Mouse (Mus musculus) cerebellum, postnatal 4 days (tissue): ENCODE results near the gene Gprc5b.

Experiments
- DNase-seq, 2 experiments: peaks; one replicate each; pipeline ENCODE4 v3.0.0; 2022; ENCODE audit warnings: low spot score in 2 of 2, mixed read lengths in 1 of 2

Gene Gprc5b

GRCm38 (mm10) chr7:118990282-118990681 is 4.7 kb downstream of the Gprc5b start:
- DNase-seq: no peak

GRCm38 (mm10) chr7:118989275-118989856 is 5.6 kb downstream of the Gprc5b start:
- no peak for DNase-seq

DNA sequence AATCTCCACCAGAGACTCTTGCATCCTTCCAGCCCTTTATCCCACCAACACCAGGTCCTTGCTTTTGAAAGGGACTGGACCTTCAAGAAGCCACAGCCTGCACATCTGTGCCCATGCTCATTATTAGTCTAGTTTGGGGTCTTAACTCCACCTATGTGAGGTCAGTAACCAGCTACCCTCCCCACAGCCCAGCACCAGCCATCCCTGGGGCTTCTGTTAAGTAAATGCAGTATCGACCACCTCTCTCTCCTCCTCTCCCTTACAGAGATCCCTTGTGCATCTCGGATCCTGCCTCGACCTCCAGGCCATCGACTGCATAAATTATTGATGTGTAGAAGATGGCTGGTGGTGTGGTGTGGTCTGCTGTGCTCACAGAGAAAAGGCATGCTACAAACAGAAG is 8.6 kb downstream of the Gprc5b start:
- no peak for DNase-seq

DNA sequence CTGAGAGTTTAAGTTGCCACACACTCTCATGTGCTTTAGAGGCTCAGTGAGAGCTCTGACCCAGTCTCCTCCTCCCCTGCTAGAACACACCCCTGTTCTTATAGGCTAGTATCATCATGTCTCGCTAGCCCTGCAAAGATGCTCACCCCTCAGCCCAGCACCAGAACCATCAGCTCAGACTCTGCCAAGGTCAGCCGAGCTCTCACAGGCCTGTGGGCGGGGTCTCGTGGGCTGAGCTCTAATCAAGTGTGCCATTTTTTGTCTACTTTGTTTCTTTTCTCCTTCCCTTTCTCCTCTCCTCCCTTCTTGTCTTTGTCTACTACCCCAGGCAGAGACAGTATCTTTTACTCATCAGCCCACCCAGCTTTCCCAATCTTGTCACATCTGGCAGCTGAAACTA is 9.2 kb downstream of the Gprc5b start:
- DNase-seq: no peak

GRCm38 (mm10) chr7:118983961-118984360 is 11.1 kb downstream of the Gprc5b start:
- peak; percentile 57 to 91 for DNase-seq

- DNase-seq: no peak
Observed at GRCm38 (mm10) chr7:118982586-118982985, 12.4 kb downstream of the Gprc5b start.

DNA sequence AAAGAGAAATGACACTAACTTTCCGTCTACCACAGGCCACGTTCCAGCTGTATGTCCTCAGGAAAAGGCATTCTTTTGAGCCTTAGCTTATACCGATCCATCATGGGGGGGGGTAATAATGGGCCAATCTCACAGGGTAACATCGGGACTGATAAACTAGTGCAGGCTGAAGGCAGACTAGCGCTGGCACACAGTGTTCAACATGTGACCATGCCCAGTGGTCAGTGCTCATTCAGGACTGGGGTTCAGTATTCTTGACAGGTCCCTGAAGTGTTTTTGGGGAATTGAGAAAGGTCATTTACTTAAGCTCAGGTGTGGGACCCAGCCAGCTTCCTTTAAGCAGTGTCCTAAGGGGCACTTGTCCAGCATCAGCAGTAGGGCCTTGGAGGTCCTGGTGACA is 13.2 kb downstream of the Gprc5b start:
- no peak for DNase-seq

GRCm38 (mm10) chr7:118981346-118981745 is 13.7 kb downstream of the Gprc5b start:
- DNase-seq: no peak

DNA sequence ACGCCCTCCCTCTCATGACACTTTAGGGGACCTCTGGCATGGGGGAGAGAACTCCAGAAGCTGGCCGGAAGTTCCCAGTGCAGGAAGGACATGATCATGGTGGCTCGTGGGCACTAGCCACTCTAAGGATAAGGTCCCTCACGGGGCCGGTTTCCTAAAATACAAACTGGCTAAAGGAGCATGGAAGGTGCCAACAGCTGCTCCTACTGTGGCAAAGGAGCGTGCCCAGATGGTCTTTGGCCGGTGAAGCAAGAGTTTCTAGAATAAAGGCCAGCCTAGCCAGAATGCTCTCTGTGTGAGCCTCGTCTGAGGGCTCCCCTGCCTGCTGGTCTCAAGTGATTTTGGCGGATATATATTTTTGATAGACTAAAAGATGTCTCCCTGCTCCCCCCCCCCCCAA is 15.3 kb downstream of the Gprc5b start:
- no peak for DNase-seq

- no peak for DNase-seq
Observed at GRCm38 (mm10) chr7:118979121-118979520, 15.9 kb downstream of the Gprc5b start.

DNA sequence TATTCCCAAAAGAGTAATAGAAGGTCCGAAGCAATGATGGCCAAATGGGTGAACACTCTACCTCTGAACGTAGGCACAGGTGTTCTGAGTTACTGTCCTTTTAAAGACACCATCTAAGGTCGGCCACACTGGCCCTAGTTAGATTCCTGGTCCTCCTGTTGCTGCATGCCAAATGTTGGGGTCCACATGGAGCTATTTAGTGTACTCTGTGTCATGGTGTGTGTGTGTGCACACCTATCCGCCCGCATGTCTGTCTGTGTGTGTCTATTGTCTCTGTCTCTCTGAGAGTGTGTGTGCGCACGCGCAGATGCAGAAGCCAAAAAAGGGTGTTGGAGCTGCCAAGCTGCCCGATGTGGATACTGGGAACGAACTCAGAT is 17.9 kb downstream of the Gprc5b start:
- no peak for DNase-seq

GRCm38 (mm10) chr7:118976414-118977166 is 18.4 kb downstream of the Gprc5b start:
- peak in 1 of 2 experiments; percentile 53 for DNase-seq

DNA sequence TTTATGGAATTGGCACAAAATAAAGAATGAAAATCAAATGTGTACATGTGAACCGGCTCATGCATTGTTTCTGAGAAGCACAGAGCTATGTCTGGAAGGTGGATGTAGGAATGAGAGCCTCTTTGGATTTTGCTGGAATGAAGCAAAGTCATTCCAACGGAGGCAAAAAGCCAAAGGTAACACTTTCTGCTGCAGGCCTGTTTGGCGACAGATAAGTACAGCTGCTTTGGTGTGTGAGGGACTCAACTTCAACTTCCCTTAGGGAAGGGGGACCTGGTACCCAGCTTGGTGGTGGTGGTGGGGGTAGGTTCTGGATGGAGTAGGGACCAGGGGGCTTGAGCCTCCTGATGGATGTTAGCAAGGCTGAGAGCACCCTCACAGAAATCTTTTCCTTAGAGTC is 19.2 kb downstream of the Gprc5b start:
- DNase-seq: no peak

GRCm38 (mm10) chr7:118973377-118973776 is 21.6 kb downstream of the Gprc5b start:
- DNase-seq: no peak

DNA sequence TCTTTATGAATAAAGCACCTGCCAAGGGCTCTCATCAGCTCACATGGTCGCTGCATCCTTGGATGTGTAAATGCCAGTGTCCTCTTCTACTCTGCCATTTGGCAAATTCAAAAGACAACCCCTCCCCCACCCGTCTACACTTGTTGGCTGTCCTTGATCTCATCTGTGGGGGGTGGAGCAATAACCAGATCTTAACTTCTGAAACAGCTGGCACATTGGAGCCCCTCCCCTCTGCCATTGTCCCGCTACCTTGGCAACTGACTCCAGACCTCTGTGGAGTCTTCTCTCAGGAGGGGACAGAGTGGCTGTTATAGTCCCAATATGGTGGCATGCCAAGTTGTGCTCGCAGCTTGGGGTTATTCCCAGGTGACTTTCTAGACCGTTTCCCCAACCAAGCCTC is 22.7 kb downstream of the Gprc5b start:
- no peak for DNase-seq

DNA sequence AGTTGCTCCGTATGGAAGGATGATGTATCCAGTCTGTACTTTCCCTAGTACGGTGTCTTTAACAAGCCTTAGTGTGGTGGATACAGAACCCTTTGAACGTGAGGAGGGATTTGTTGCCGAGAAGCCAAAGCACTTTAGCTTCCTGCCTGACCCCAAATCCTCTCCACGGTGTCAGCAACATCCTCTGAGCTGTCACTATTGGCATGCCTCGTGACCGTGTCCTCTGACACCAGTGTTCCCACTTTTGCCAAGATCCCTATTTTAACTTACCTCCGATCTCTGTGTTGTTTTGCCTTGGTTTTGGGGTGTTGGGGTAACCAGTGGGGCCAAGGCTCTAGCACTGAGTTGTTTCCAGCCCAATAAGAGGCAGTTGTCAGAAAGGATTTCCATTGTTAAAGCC is 23.5 kb downstream of the Gprc5b start:
- DNase-seq: no peak

DNA sequence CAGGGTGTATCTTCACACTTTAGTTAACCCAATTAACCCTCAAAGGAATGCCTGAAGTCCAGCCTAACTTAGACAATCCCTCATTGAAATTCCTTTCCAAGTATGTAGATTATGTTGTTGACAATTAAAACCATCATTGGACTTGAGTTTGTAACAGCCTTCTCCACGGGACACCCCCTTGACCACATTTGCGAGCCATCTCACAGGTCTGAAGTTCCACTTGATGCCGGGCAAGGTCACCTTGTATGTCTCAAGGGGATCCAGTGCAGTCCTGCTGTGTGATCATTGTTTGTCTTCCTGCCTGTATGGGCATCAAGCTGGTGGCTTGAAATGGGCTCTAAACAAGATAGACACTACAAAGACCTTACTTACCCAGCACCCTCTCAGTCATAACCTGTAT is 26.1 kb downstream of the Gprc5b start:
- no peak for DNase-seq

DNA sequence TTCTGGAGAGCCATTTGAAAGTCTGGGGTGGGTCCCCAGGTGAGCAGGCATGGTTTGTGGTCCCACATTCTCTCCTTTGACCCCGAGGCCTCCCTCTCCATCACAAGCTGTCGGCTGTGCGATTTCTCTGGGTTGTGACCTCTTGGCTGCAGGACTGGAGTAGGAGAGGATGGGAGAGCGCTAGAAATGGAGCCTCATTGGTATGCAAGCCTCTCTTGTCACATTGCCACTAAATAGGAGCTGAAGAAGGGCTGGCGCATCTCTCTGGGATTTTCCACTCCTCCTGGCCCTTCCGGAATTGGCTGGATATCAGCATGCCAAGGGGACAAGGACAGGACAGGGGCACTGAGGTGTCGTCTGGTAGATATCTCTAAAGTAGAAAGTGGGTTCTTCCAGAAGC is 29.8 kb downstream of the Gprc5b start:
- DNase-seq: no peak

DNA sequence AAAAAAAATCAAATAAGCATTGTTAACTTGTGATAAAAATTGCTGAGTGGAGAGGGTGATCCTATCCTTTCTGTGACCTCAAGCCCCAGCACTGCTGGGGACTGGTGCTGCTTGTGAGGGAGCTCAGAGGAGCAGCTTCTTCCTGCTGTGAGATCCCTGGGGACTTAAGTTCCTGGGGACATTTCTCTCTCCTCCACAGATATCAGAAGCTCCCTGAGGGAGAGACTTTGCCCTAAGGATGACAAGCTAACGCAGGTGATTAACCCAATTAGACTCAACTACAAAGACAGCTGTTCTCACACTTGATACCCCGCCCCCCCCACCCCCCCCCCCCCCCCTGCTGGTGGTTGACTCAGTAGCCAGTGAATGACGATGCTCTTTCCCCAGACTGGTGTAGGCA is 30.2 kb downstream of the Gprc5b start:
- DNase-seq: no peak

DNA sequence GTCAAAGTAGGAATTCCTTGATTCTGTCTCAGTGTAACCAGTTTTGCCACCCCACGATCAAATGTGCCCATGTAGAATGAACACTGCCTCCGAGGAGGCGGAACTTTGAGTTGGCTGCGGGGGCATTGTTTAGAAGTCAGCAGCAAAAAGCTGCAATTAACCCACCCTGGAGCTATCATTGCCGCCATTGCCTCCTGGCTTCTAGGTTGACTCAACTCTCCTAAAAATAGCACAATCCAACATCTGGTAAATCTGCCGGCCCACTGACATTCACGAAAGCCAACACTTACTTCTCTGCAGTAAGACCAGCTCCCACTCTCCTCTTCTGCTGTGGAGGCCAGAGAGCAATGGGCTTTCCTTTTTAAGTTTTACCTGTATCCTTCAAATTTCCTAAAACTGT is 35.8 kb downstream of the Gprc5b start:
- no peak for DNase-seq

DNA sequence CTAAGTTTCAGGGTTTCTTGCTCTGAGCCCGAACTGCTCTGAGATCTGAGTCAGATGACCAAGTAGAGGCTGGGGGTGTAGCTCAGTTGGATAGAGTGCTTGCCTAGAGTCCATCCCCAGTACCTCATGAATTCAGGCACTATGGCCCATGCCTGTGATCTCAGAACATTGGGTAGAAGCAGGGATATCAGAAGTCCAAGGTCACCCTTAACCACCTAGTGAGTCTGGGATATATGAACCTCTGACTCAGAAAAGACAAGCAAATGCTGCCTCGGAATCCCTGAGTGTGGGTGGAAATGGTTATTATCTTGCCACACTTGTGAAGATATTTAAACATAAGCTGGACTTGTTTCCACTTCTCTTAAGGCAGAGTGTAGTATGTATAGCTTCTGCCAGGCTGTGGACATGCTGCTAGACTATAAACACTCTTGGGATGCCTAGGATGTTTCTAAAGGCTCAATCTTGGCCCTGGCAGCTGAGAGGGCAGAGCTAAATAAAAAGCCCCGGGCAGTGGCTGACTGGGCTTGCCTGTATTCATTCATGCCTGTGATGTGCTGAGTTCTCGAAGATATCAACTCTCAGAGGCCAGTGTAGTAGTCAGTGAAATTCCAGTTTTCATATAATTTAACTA is 38.3 kb downstream of the Gprc5b start:
- no peak for DNase-seq

DNA sequence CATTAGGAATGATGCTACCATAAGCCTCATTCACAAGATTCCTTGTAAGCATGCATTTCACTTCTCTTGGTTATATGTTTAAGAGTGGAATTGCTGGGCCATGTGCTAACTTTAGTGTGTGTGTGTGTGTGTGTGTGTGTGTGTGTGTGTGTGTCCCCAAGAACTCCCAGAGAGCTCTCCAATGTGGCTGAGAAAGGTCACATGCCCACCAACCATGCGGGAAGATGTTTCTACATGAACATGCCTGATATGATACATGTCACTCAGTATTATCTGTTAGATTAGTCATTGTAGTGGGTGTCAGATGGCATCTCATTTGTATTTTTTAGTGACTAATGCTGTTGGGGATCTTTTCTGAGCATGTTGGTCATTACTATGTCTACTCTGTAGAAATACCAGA is 40.0 kb downstream of the Gprc5b start:
- DNase-seq: no peak

GRCm38 (mm10) chr7:118953626-118954282 is 41.3 kb downstream of the Gprc5b start:
- no peak for DNase-seq
